Mouse (Mus musculus): ENCODE results near the gene Ccser1.

DNA sequence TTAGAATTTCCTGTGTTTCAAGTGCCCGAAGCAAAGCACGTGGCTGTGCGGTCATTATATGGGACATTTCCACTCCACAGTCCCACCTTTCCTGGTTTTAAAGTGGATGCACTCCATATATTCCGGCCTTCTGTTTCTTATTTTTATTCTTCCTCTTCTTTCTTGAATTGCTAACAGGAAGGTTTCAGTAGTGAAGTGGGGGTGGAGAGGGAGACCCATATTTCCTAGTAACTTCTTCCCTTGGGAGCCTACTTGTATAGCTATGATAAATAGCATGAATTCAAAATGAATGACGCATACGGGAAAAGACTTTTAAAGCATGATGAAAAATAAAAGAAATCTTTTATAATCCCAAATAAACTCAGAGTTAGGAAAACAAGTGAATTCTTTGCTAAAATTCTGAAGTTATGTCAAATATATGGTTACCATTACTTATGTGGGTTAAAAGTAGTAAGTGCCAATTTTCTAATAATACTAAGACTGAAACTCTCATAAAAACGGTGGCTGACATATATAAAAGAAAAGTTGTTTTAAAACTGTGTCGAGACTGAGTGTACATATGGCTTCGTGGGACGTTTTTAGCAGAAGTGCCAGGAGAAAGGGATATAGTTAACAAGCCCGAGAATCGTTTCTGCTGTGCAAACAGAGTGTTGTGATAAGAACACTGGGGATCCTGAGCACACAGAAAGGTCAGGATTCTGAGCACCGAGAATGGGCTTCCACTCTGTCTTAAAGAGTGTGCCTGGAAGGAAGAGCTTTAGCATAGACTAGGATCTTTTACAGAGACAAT is 11.7 kb downstream of the Ccser1 start:
- TF ChIP-seq GATA1 (IDR thresholded peaks at IDR 0.05; ENCODE audit: low read length) (no peak), TAL1 (IDR thresholded peaks at IDR 0.05; ENCODE audit: low read length) (no peak)
